In the genomic region with DNA sequence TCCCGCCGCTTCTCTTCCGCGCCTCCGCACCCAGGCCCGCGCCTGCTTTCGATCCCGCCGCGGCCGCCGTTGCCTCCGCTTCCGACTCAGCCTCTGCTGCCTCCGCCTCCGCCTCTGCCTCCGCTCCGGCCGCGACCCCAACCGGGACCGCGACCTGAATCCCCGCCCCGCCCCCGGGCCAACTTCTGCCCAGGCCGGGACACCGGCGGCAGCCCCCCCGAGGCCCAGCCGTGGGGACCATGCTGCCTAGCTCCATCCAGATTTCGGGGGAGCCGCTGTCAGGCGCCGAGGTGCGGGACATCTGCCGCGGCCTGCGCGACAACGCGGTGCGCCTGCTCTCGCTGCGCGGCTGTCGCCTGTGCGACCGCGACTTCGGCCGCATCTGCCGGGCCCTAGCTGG, we compare ENCODE assay signal across 8 mouse cellular contexts. TPM values are rescaled to one million over a fixed set of nuclear protein-coding genes. Genes with fewer than 3 reads are reported as not detected.
DNase-seq lines count a peak whose midpoint lies in the region; ATAC-seq and TF ChIP-seq lines count a peak whose summit lies in the region.

No protein-coding gene starts in this region.

- 0 out of 2 replicates have a peak, but pooled peaks cover 6% of the 10 kb centered on the region for H3K9me3 ChIP-seq in embryonic facial prominence, embryonic 12.5 days
- no peaks in the 10 kb centered on the region for H3K9me3 ChIP-seq in neural tube, embryonic 14.5 days (ENCODE audit: control insufficient read depth, low read length)

- no peak for DNase-seq in heart, adult 2 months
- no peak for DNase-seq in heart, adult 11 months
- DNase-seq in ovary, postnatal 36 days (ENCODE audit: low spot score), result peak; percentile 51
- no peak for DNase-seq in ovary, postnatal 10 days (ENCODE audit: low spot score)
- peak; percentile 62 for DNase-seq in kidney, postnatal 10 days

- TF ChIP-seq EP300 in heart, adult 2 months (IDR thresholded peaks at IDR 0.05; ENCODE audit: insufficient read depth, low read depth, low read length), result no peak

- no peak for ATAC-seq in embryonic facial prominence, embryonic 12.5 days (ENCODE audit: insufficient number of reproducible peaks, insufficient read depth, low FRiP score, low TSS enrichment)
- ATAC-seq in neural tube, embryonic 14.5 days (ENCODE audit: low read depth), result peak; percentile 55
- ATAC-seq in megakaryocyte-erythroid progenitor cell, adult 5-6 weeks (replicated peaks; ENCODE audit: low FRiP score, low TSS enrichment, poor library complexity, severe bottlenecking), result no peak

- H3K36me3 ChIP-seq in heart, adult 2 months (ENCODE audit: control insufficient read depth, insufficient read depth, low read length), result no peaks in the 10 kb centered on the region
- H3K36me3 ChIP-seq in embryonic facial prominence, embryonic 12.5 days, result peaks cover 56% of the 10 kb centered on the region
- H3K36me3 ChIP-seq in neural tube, embryonic 14.5 days (ENCODE audit: control insufficient read depth, insufficient read depth, low read length), result peaks cover 21% of the 10 kb centered on the region

- no peaks in the 10 kb centered on the region for H3K79me2 ChIP-seq in heart, adult 2 months (replicated peaks; ENCODE audit: control insufficient read depth, insufficient read depth, low read length)

- intact Hi-C loops in heart, adult 2 months (cut with DNase I), result no loop called here

- no peak for TF ChIP-seq POLR2A in heart, adult 2 months (IDR thresholded peaks at IDR 0.05; ENCODE audit: insufficient read depth, low read depth, low read length)

- H3K9ac ChIP-seq in heart, adult 2 months (ENCODE audit: low read depth, low read length), result peak overlapping the region; percentile 44; the same call in 1 of the 2 replicates
- peak overlapping the region; percentile 65 for H3K9ac ChIP-seq in embryonic facial prominence, embryonic 12.5 days
- peak overlapping the region; percentile 82 for H3K9ac ChIP-seq in neural tube, embryonic 14.5 days (replicated peaks; ENCODE audit: low read depth, low read length)

- no peaks in the 10 kb centered on the region for H3K27me3 ChIP-seq in heart, adult 2 months (ENCODE audit: control insufficient read depth, insufficient read depth, low read length)
- H3K27me3 ChIP-seq in embryonic facial prominence, embryonic 12.5 days, result peaks cover 24% of the 10 kb centered on the region
- H3K27me3 ChIP-seq in neural tube, embryonic 14.5 days (ENCODE audit: control insufficient read depth, insufficient read depth, low read length), result no peaks in the 10 kb centered on the region

- H3K27ac ChIP-seq in heart, adult 2 months, result no peak overlapping the region
- no peak overlapping the region for H3K27ac ChIP-seq in embryonic facial prominence, embryonic 12.5 days
- peak overlapping the region; percentile 72 for H3K27ac ChIP-seq in neural tube, embryonic 14.5 days (ENCODE audit: low read depth, low read length)

- TF ChIP-seq CTCF in heart, adult 2 months (IDR thresholded peaks at IDR 0.05), result no peak

- H3K4me3 ChIP-seq in heart, adult 2 months, result peak overlapping the region; percentile 68
- peak overlapping the region; percentile 71 for H3K4me3 ChIP-seq in embryonic facial prominence, embryonic 12.5 days
- peak overlapping the region; percentile 82 for H3K4me3 ChIP-seq in neural tube, embryonic 14.5 days (ENCODE audit: low read depth, low read length)

- peaks cover 5% of the 10 kb centered on the region for H3K4me1 ChIP-seq in heart, adult 2 months (ENCODE audit: control insufficient read depth, insufficient read depth, low read length)
- peaks cover 13% of the 10 kb centered on the region for H3K4me1 ChIP-seq in embryonic facial prominence, embryonic 12.5 days
- H3K4me1 ChIP-seq in neural tube, embryonic 14.5 days (ENCODE audit: control insufficient read depth, insufficient read depth, low read length), result peaks cover 18% of the 10 kb centered on the region; the same call in 1 of the 2 replicates

- H3K4me2 ChIP-seq in embryonic facial prominence, embryonic 12.5 days (replicated peaks), result peak overlapping the region; percentile 100
- peak overlapping the region; percentile 70 for H3K4me2 ChIP-seq in neural tube, embryonic 14.5 days (ENCODE audit: low read depth, low read length)

- WGBS in heart, adult 2 months, result 1% methylated on average over 43 of the region's 54 CpGs
- under 1% methylated on average over 39 of the region's 54 CpGs for WGBS in embryonic facial prominence, embryonic 12.5 days
- under 1% methylated on average over 45 of the region's 54 CpGs for WGBS in neural tube, embryonic 14.5 days

RNA-seq across cellular contexts. Expression of a gene that starts 0.8 kb away (rescaled TPM):
- total RNA-seq in heart, adult 2 months (2021), result under 1 TPM; 0.21 to 0.34 TPM
- polyA plus RNA-seq in heart, adult 2 months (2012; rRNA removed), result 0.59 and 0.70 TPM in 2 replicates
- 1.2 and 1.4 TPM in 2 replicates for polyA plus RNA-seq in embryonic facial prominence, embryonic 12.5 days (2016; fragmentation: Nextera tagmentation; extraction: Ambion mirVana)
- polyA plus RNA-seq in neural tube, embryonic 14.5 days (2014; fragmentation: Nextera tagmentation; extraction: Ambion mirVana), result 9.1 and 10.1 TPM in 2 replicates
- 0.66 and 2.7 TPM in 2 replicates for total RNA-seq in megakaryocyte-erythroid progenitor cell, adult 5-6 weeks (2014; fragmentation: Nextera tagmentation)
- total RNA-seq in megakaryocyte-erythroid progenitor cell, adult 5-6 weeks (2017), result 0.38 TPM in 1 of 2 replicates, not detected in the other

RNA-seq across cellular contexts. Expression of a gene that starts 6.2 kb away (rescaled TPM):
- 10 to 100 TPM; 72.4 to 82.8 TPM for total RNA-seq in heart, adult 2 months (2021)
- polyA plus RNA-seq in heart, adult 2 months (2012; rRNA removed), result 136 and 142 TPM in 2 replicates
- polyA plus RNA-seq in embryonic facial prominence, embryonic 12.5 days (2016; fragmentation: Nextera tagmentation; extraction: Ambion mirVana), result 82.5 and 86.2 TPM in 2 replicates
- polyA plus RNA-seq in neural tube, embryonic 14.5 days (2014; fragmentation: Nextera tagmentation; extraction: Ambion mirVana), result 91.5 and 101 TPM in 2 replicates
- 65.9 and 69.9 TPM in 2 replicates for total RNA-seq in megakaryocyte-erythroid progenitor cell, adult 5-6 weeks (2014; fragmentation: Nextera tagmentation)
- 32.9 and 38.5 TPM in 2 replicates for total RNA-seq in megakaryocyte-erythroid progenitor cell, adult 5-6 weeks (2017)

RNA-seq across cellular contexts. Expression of a gene that starts 6.3 kb away (rescaled TPM):
- 10 to 100 TPM; 20.2 to 24.7 TPM for total RNA-seq in heart, adult 2 months (2021)
- 19.1 and 25.8 TPM in 2 replicates for polyA plus RNA-seq in heart, adult 2 months (2012; rRNA removed)
- polyA plus RNA-seq in embryonic facial prominence, embryonic 12.5 days (2016; fragmentation: Nextera tagmentation; extraction: Ambion mirVana), result 100 and 102 TPM in 2 replicates
- polyA plus RNA-seq in neural tube, embryonic 14.5 days (2014; fragmentation: Nextera tagmentation; extraction: Ambion mirVana), result 80.4 and 83.6 TPM in 2 replicates
- total RNA-seq in megakaryocyte-erythroid progenitor cell, adult 5-6 weeks (2014; fragmentation: Nextera tagmentation), result 82.6 and 131 TPM in 2 replicates
- 54.1 and 89.4 TPM in 2 replicates for total RNA-seq in megakaryocyte-erythroid progenitor cell, adult 5-6 weeks (2017)

RNA-seq across cellular contexts. Expression of a gene that starts 28.7 kb away (rescaled TPM):
- total RNA-seq in heart, adult 2 months (2021), result 10 to 100 TPM; 28.3 to 34.7 TPM
- 35.8 and 39.1 TPM in 2 replicates for polyA plus RNA-seq in heart, adult 2 months (2012; rRNA removed)
- polyA plus RNA-seq in embryonic facial prominence, embryonic 12.5 days (2016; fragmentation: Nextera tagmentation; extraction: Ambion mirVana), result 64.0 and 66.4 TPM in 2 replicates
- 21.8 and 24.7 TPM in 2 replicates for polyA plus RNA-seq in neural tube, embryonic 14.5 days (2014; fragmentation: Nextera tagmentation; extraction: Ambion mirVana)
- 20.1 and 24.5 TPM in 2 replicates for total RNA-seq in megakaryocyte-erythroid progenitor cell, adult 5-6 weeks (2014; fragmentation: Nextera tagmentation)
- total RNA-seq in megakaryocyte-erythroid progenitor cell, adult 5-6 weeks (2017), result 15.8 and 18.5 TPM in 2 replicates

RNA-seq across cellular contexts. Expression of a gene that starts 43.1 kb away (rescaled TPM):
- total RNA-seq in heart, adult 2 months (2021), result under 1 TPM; 0.23 to 0.39 TPM
- 0.35 and 0.74 TPM in 2 replicates for polyA plus RNA-seq in heart, adult 2 months (2012; rRNA removed)
- polyA plus RNA-seq in embryonic facial prominence, embryonic 12.5 days (2016; fragmentation: Nextera tagmentation; extraction: Ambion mirVana), result 4.5 and 5.5 TPM in 2 replicates
- polyA plus RNA-seq in neural tube, embryonic 14.5 days (2014; fragmentation: Nextera tagmentation; extraction: Ambion mirVana), result 13.8 and 18.8 TPM in 2 replicates
- not detected in 2 replicates for total RNA-seq in megakaryocyte-erythroid progenitor cell, adult 5-6 weeks (2014; fragmentation: Nextera tagmentation)
- total RNA-seq in megakaryocyte-erythroid progenitor cell, adult 5-6 weeks (2017), result not detected in 2 replicates

Comparison
In these comparisons a context has a peak if more than half of its experiments do, and no peak if none do; other contexts are left out.
1. DNase-seq: peak in ovary, postnatal 36 days (single experiment) and kidney, postnatal 10 days (single experiment); none in heart, adult 2 months (0 of 2), heart, adult 11 months (single experiment) and ovary, postnatal 10 days (single experiment).
2. Peak in every context shown above with its lines, with median percentiles within 50 percentile points of each other: H3K4me3 ChIP-seq and H3K9ac ChIP-seq.